Mouse (Mus musculus) ES-Bruce4 (cell line): ENCODE measurements at regions not wholly inside any gene's neighbourhood (a gene's known extent, or its start where the extent isn't known, plus 50 kb on each side); places are given as distances from the start of the nearest gene placed in this dataset.

ENCODE experiments used
- H3K27ac ChIP-seq: 2 replicates; pipeline ENCODE4 v1.5.1; 2012; ENCODE audit warnings: low read length, inconsistent platforms; ENCODE audit not compliant: insufficient read depth
- H3K27me3 ChIP-seq: 2 replicates; pipeline ENCODE4 v1.6.1; 2012; ENCODE audit warnings: mild to moderate bottlenecking, low read length, inconsistent platforms; ENCODE audit not compliant: control insufficient read depth, poor library complexity, insufficient read depth, severe bottlenecking
- H3K36me3 ChIP-seq: 2 replicates; pipeline ENCODE4 v1.6.1; 2012; ENCODE audit warnings: inconsistent platforms, mild to moderate bottlenecking, low read length, moderate library complexity; ENCODE audit not compliant: control insufficient read depth, poor library complexity, insufficient read depth, severe bottlenecking
- H3K4me1 ChIP-seq: one replicate; pipeline ENCODE4 v1.8.1; 2011; ENCODE audit warnings: low read length; ENCODE audit not compliant: control insufficient read depth, insufficient read depth
- H3K4me3 ChIP-seq: 2 replicates; pipeline ENCODE4 v1.5.1; 2011; ENCODE audit warnings: low read depth, mild to moderate bottlenecking, low read length
- H3K9ac ChIP-seq: 2 replicates; pipeline ENCODE4 v1.6.1; 2012; ENCODE audit warnings: low read depth, mild to moderate bottlenecking, inconsistent platforms; ENCODE audit not compliant: poor library complexity, severe bottlenecking
- H3K9me3 ChIP-seq: replicated peaks from 2 replicates; pipeline ENCODE4 v1.6.1; 2012; ENCODE audit warnings: mild to moderate bottlenecking, low read length, inconsistent platforms; ENCODE audit not compliant: control insufficient read depth, poor library complexity, insufficient read depth, severe bottlenecking
- CTCF ChIP-seq: IDR thresholded peaks from one replicate; pipeline ENCODE4 v1.8.1; 2011; ENCODE audit warnings: low read depth, low read length
- EP300 ChIP-seq: IDR thresholded peaks from 2 replicates; pipeline ENCODE4 v1.6.1; 2011; ENCODE audit warnings: low read depth, low read length; ENCODE audit not compliant: insufficient read depth
- POLR2A ChIP-seq: IDR thresholded peaks from one replicate; pipeline ENCODE4 v1.8.1; 2011; ENCODE audit warnings: low read length; ENCODE audit not compliant: insufficient read depth

DNA sequence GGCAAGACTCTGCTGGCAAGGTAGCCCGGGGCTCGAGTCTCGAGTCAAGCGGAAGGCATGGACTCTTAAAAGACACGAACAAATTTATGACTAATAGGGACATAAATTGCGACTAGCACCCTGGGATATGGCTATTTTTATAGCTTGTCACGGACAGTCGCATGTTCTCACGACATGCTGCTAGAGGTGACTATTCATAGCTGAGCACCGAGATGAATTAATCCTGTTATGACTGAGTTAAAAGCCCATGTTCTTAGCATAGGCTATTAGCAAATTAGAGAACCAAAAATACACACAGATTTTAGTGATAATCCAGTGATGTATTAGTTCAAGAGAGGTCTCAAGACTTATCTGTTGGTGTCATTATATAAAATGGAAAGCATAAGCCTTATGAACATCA lies 539.2 kb downstream of the Gm19410 start:
- no peak overlapping the region for H3K4me3 ChIP-seq
- no peaks in the 10 kb centered on the region for H3K36me3 ChIP-seq
- H3K4me1 ChIP-seq = no peaks in the 10 kb centered on the region
- no peak overlapping the region for H3K27ac ChIP-seq
- no peaks in the 10 kb centered on the region for H3K9me3 ChIP-seq
- TF ChIP-seq CTCF = no peak
- TF ChIP-seq POLR2A = no peak
- no peak for TF ChIP-seq EP300
- H3K9ac ChIP-seq = no peak overlapping the region
- H3K27me3 ChIP-seq = no peaks in the 10 kb centered on the region

DNA sequence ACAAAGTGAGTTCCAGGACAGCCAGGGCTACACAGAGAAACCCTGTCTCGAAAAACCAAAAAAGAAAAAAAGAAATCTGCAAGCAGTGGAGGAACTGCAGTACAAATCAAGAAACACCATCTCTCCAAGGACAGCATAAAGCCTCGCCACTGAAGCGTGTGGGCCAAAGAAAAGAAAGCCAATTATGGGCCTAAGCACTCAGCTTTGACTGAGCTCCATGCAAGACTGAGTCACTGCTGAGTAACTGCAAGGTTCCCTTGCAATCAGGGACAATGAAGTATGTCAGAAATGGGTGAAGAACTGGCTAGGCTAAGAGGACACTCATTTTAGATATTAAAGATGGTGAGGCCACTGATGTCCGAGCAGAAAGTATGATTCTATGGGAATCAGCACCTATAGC lies 540.7 kb downstream of the Gm19410 start:
- H3K4me3 ChIP-seq = no peak overlapping the region

GRCm38 (mm10) chr8:36307496-36307895 lies 541.9 kb downstream of the Gm19410 start:
- TF ChIP-seq POLR2A (no peak), EP300 (no peak), CTCF (no peak)
- H3K9me3 ChIP-seq = no peaks in the 10 kb centered on the region
- no peaks in the 10 kb centered on the region for H3K4me1 ChIP-seq
- H3K27me3 ChIP-seq = no peaks in the 10 kb centered on the region
- H3K36me3 ChIP-seq = no peaks in the 10 kb centered on the region
- no peak overlapping the region for H3K4me3 ChIP-seq
- no peak overlapping the region for H3K27ac ChIP-seq
- no peak overlapping the region for H3K9ac ChIP-seq

More for the DNA sequence above, 540.7 kb downstream of the Gm19410 start:
- Histone ChIP-seq H3K36me3 (no peaks in the 10 kb centered on the region), H3K9me3 (no peaks in the 10 kb centered on the region), H3K9ac (no peak overlapping the region), H3K27ac (no peak overlapping the region), H3K4me1 (no peaks in the 10 kb centered on the region), H3K27me3 (no peaks in the 10 kb centered on the region)
- TF ChIP-seq CTCF (no peak), EP300 (no peak), POLR2A (no peak)

DNA sequence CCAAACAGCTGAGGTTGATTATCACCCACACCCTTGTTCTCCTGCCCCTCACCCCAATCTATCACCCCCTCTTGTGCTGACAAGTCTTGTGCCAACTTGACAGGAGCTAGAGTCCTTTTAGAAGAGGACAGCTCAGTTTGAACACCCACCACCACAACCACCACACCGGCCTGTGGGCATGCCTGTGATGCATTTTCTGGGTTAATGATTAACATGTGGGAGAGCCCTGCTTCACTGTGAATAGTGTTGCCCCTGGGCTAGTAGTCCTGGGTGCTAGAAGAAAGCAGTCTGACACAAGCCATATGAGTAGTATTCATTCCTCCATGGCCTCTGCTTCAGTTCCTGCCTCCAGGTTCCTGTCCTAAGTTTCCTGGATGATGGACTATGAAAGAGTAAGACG lies 542.5 kb downstream of the Gm19410 start:
- Histone ChIP-seq H3K27me3 (no peaks in the 10 kb centered on the region), H3K9ac (no peak overlapping the region), H3K4me3 (no peak overlapping the region), H3K9me3 (no peaks in the 10 kb centered on the region), H3K27ac (no peak overlapping the region), H3K36me3 (no peaks in the 10 kb centered on the region), H3K4me1 (no peaks in the 10 kb centered on the region)
- TF ChIP-seq CTCF (no peak), POLR2A (no peak), EP300 (no peak)

DNA sequence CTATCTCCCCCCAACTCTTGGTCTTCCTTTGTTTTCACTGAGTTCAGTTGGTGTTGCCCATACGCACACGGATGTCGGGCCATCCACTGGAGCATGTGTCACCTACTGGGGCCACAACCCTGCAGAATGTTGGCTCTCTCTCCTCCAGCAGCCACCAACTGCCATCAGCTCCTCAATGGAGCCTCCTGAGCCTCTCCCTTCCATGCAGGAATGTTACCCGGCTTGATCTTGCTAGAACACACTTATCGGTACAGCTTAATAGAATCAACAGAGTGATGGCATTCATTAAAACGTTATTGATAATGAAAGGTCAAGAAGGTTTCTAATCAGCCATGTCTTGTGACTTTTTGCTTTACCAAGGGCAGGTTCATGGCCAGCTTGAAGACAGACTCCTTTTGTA lies 543.7 kb downstream of the Gm19410 start:
- H3K27ac ChIP-seq = no peak overlapping the region
- TF ChIP-seq EP300 (no peak), CTCF (no peak), POLR2A (no peak)
- no peak overlapping the region for H3K4me3 ChIP-seq
- no peaks in the 10 kb centered on the region; the same call in 1 of the 2 replicates for H3K9me3 ChIP-seq
- H3K4me1 ChIP-seq = no peaks in the 10 kb centered on the region
- H3K36me3 ChIP-seq = no peaks in the 10 kb centered on the region
- H3K27me3 ChIP-seq = no peaks in the 10 kb centered on the region
- H3K9ac ChIP-seq = no peak overlapping the region

DNA sequence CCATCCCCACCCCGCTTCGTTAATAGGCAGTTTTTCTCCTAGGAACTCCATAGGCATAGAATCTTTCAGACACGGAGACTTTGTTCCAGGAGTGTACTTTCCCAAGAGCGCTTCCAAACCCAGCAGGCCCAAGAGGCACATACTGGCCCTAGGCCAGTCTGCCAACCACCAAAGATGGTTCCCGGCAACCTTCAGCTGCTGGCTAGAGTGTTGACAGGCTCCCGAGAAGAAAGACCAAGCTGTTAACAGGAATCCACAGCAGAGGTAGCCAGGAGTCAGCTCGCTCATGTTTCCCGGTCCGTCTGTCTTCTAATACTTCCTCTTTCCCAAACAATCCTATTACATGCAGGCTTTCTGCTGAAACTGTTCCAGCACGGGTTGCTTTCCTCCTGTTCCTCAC lies 544.4 kb downstream of the Gm19410 start:
- no peak overlapping the region for H3K9ac ChIP-seq
- H3K9me3 ChIP-seq = no peaks in the 10 kb centered on the region; the same call in 1 of the 2 replicates
- no peak overlapping the region for H3K4me3 ChIP-seq
- no peak overlapping the region for H3K27ac ChIP-seq
- TF ChIP-seq POLR2A (no peak), EP300 (no peak), CTCF (no peak)
- no peaks in the 10 kb centered on the region for H3K4me1 ChIP-seq
- no peaks in the 10 kb centered on the region for H3K27me3 ChIP-seq
- H3K36me3 ChIP-seq = no peaks in the 10 kb centered on the region
